Mouse (Mus musculus) adipocyte (in vitro differentiated cells): ENCODE results near the gene Tigd2.

ENCODE experiments used
- DNase-seq: peaks from one replicate; pipeline ENCODE4 v3.0.0-alpha.2; 2016; ENCODE audit warnings: low spot score

Tigd2 gene

DNA sequence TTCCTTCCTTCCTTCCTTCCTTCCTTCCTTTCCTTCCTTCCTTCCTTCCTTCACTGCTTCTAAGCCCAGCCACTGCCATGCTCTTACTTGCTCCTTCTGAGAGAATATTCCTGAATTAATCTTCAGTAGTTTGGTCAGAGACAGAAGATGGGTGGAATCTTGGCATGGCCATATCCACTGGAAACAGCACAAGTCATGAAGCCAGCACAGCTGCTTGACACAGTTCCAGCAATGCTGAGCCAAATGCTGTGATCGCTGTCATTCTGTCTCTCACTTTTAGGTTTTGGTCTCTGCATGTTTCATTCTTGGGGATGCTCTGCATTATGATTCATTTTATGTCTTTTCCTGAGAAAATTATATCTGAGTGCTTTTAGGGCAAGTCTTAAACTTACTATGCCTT, 47.2 kb downstream of the Tigd2 start:
- peak; percentile 89 for DNase-seq
